Mouse (Mus musculus): ENCODE results near the gene Plekhg1. TPM values are rescaled to one million over a fixed set of nuclear protein-coding genes. Genes with fewer than 3 reads are reported as not detected.

The Plekhg1 gene
- polyA plus RNA-seq, 1 experiment = 2.3 TPM

GRCm38 (mm10) chr10:3995277-3995676 is 255.1 kb downstream of the Plekhg1 start:
- Histone ChIP-seq H3K27ac (ENCODE audit: control insufficient read depth, insufficient read depth, low read length) (no peak overlapping the region), H3K36me3 (ENCODE audit: control insufficient read depth, insufficient read depth, low read length) (peaks cover 11% of the 10 kb centered on the region), H3K27me3 (ENCODE audit: control insufficient read depth, insufficient read depth, low read length) (no peaks in the 10 kb centered on the region), H3K4me3 (ENCODE audit: control insufficient read depth, insufficient read depth, low read length) (no peak overlapping the region), H3K4me1 (replicated peaks; ENCODE audit: control insufficient read depth, insufficient read depth, low read length) (no peaks in the 10 kb centered on the region)
- TF ChIP-seq POLR2A (IDR thresholded peaks at IDR 0.05; ENCODE audit: control insufficient read depth, extremely low read depth, insufficient read depth, low read length, poor library complexity) = no peak
- 92% methylated on average over 4 of the region's 4 CpGs for WGBS
- no peak for DNase-seq

- H3K4me1 ChIP-seq (replicated peaks; ENCODE audit: control insufficient read depth, insufficient read depth, low read length) = no peaks in the 10 kb centered on the region
Measured at GRCm38 (mm10) chr10:3996170-3996876, 256.2 kb downstream of the Plekhg1 start.

GRCm38 (mm10) chr10:3997851-3998426 is 257.8 kb downstream of the Plekhg1 start:
- Histone ChIP-seq H3K4me1 (replicated peaks; ENCODE audit: control insufficient read depth, insufficient read depth, low read length) (no peaks in the 10 kb centered on the region), H3K27me3 (ENCODE audit: control insufficient read depth, insufficient read depth, low read length) (no peaks in the 10 kb centered on the region), H3K36me3 (ENCODE audit: control insufficient read depth, insufficient read depth, low read length) (no peaks in the 10 kb centered on the region), H3K27ac (ENCODE audit: control insufficient read depth, insufficient read depth, low read length) (no peak overlapping the region), H3K4me3 (ENCODE audit: control insufficient read depth, insufficient read depth, low read length) (no peak overlapping the region)
- 93% methylated on average over 7 of the region's 7 CpGs for WGBS
- TF ChIP-seq POLR2A (IDR thresholded peaks at IDR 0.05; ENCODE audit: control insufficient read depth, extremely low read depth, insufficient read depth, low read length, poor library complexity) (no peak), CTCF (IDR thresholded peaks at IDR 0.05; ENCODE audit: borderline replicate concordance, control insufficient read depth, extremely low read depth, insufficient read depth, low read length, poor library complexity) (no peak)
- DNase-seq = no peak

More at GRCm38 (mm10) chr10:3996170-3996876, 256.2 kb downstream of the Plekhg1 start:
- Histone ChIP-seq H3K27ac (ENCODE audit: control insufficient read depth, insufficient read depth, low read length) (no peak overlapping the region), H3K27me3 (ENCODE audit: control insufficient read depth, insufficient read depth, low read length) (no peaks in the 10 kb centered on the region), H3K36me3 (ENCODE audit: control insufficient read depth, insufficient read depth, low read length) (peaks cover 6% of the 10 kb centered on the region), H3K4me3 (ENCODE audit: control insufficient read depth, insufficient read depth, low read length) (no peak overlapping the region)
- WGBS = 64% methylated on average over 15 of the region's 15 CpGs
- TF ChIP-seq CTCF (IDR thresholded peaks at IDR 0.05; ENCODE audit: borderline replicate concordance, control insufficient read depth, extremely low read depth, insufficient read depth, low read length, poor library complexity) (no peak), POLR2A (IDR thresholded peaks at IDR 0.05; ENCODE audit: control insufficient read depth, extremely low read depth, insufficient read depth, low read length, poor library complexity) (no peak)
- peak; percentile 55 for DNase-seq

GRCm38 (mm10) chr10:4002711-4003110 is 262.5 kb downstream of the Plekhg1 start:
- 94% methylated on average over 5 of the region's 5 CpGs for WGBS
- H3K4me3 ChIP-seq (ENCODE audit: control insufficient read depth, insufficient read depth, low read length) = no peak overlapping the region
- H3K36me3 ChIP-seq (ENCODE audit: control insufficient read depth, insufficient read depth, low read length) = no peaks in the 10 kb centered on the region
- TF ChIP-seq POLR2A (IDR thresholded peaks at IDR 0.05; ENCODE audit: control insufficient read depth, extremely low read depth, insufficient read depth, low read length, poor library complexity) (no peak), CTCF (IDR thresholded peaks at IDR 0.05; ENCODE audit: borderline replicate concordance, control insufficient read depth, extremely low read depth, insufficient read depth, low read length, poor library complexity) (no peak)
- H3K4me1 ChIP-seq (replicated peaks; ENCODE audit: control insufficient read depth, insufficient read depth, low read length) = no peaks in the 10 kb centered on the region
- no peak overlapping the region for H3K27ac ChIP-seq (ENCODE audit: control insufficient read depth, insufficient read depth, low read length)
- no peak for DNase-seq
- H3K27me3 ChIP-seq (ENCODE audit: control insufficient read depth, insufficient read depth, low read length) = no peaks in the 10 kb centered on the region

GRCm38 (mm10) chr10:4005191-4005590 is 265.0 kb downstream of the Plekhg1 start:
- no peak for DNase-seq
- Histone ChIP-seq H3K36me3 (ENCODE audit: control insufficient read depth, insufficient read depth, low read length) (no peaks in the 10 kb centered on the region), H3K4me3 (ENCODE audit: control insufficient read depth, insufficient read depth, low read length) (no peak overlapping the region), H3K27me3 (ENCODE audit: control insufficient read depth, insufficient read depth, low read length) (no peaks in the 10 kb centered on the region), H3K27ac (ENCODE audit: control insufficient read depth, insufficient read depth, low read length) (no peak overlapping the region), H3K4me1 (replicated peaks; ENCODE audit: control insufficient read depth, insufficient read depth, low read length) (no peaks in the 10 kb centered on the region)
- TF ChIP-seq POLR2A (IDR thresholded peaks at IDR 0.05; ENCODE audit: control insufficient read depth, extremely low read depth, insufficient read depth, low read length, poor library complexity) (no peak), CTCF (IDR thresholded peaks at IDR 0.05; ENCODE audit: borderline replicate concordance, control insufficient read depth, extremely low read depth, insufficient read depth, low read length, poor library complexity) (no peak)
- 94% methylated on average over 7 of the region's 7 CpGs for WGBS

GRCm38 (mm10) chr10:4006296-4007015 is 266.3 kb downstream of the Plekhg1 start:
- WGBS = 80% methylated on average over 7 of the region's 7 CpGs
- Histone ChIP-seq H3K27ac (ENCODE audit: control insufficient read depth, insufficient read depth, low read length) (no peak overlapping the region), H3K27me3 (ENCODE audit: control insufficient read depth, insufficient read depth, low read length) (no peaks in the 10 kb centered on the region), H3K4me1 (replicated peaks; ENCODE audit: control insufficient read depth, insufficient read depth, low read length) (no peaks in the 10 kb centered on the region), H3K4me3 (ENCODE audit: control insufficient read depth, insufficient read depth, low read length) (no peak overlapping the region), H3K36me3 (ENCODE audit: control insufficient read depth, insufficient read depth, low read length) (no peaks in the 10 kb centered on the region)
- DNase-seq = no peak
- TF ChIP-seq POLR2A (IDR thresholded peaks at IDR 0.05; ENCODE audit: control insufficient read depth, extremely low read depth, insufficient read depth, low read length, poor library complexity) (no peak), CTCF (IDR thresholded peaks at IDR 0.05; ENCODE audit: borderline replicate concordance, control insufficient read depth, extremely low read depth, insufficient read depth, low read length, poor library complexity) (no peak)

Other genes with a start within 250 kb of the Plekhg1 start
- gene Iyd, start 200.1 kb upstream of the Plekhg1 start, polyA plus RNA-seq (2012; rRNA removed) = 0.13 and 0.22 TPM in 2 replicates
- gene Mthfd1l, start 232.8 kb downstream of the Plekhg1 start, polyA plus RNA-seq (2012; rRNA removed) = 8.7 and 12.3 TPM in 2 replicates

All from thymus, adult 2 months (tissue).